Mouse (Mus musculus) skeletal muscle tissue, adult 2 months (tissue): ENCODE measurements at regions not wholly inside any gene's neighbourhood (a gene's known extent, or its start where the extent isn't known, plus 50 kb on each side); places are given as distances from the start of the nearest gene placed in this dataset.
A peak's percentile ranks its signal among the peaks of the same experiment; 100 is the strongest.

Source experiments
- DNase-seq: peaks from one replicate; pipeline ENCODE4 v3.0.0-alpha.2; 2012; ENCODE audit warnings: low read depth, low spot score

DNA sequence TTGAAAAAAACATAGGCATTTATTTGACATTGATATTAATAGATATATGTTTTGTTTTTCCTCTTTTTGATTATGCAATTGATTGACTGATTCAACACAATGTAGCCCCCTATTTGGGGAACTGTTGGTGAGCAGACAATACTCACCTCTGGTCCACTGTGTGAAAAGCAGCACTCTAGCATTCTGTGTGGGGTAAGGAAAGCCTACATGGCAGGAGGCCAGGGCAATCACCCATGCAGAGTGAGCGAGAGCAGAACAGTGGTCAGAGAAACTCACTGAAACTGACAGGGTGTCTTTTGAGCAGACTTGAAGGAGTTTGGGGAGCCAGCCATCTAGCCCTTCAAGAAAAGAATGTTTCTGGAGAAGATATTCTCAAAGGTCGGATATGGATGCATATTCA lies 73.2 kb upstream of the Azi2 start:
- no peak for DNase-seq

DNA sequence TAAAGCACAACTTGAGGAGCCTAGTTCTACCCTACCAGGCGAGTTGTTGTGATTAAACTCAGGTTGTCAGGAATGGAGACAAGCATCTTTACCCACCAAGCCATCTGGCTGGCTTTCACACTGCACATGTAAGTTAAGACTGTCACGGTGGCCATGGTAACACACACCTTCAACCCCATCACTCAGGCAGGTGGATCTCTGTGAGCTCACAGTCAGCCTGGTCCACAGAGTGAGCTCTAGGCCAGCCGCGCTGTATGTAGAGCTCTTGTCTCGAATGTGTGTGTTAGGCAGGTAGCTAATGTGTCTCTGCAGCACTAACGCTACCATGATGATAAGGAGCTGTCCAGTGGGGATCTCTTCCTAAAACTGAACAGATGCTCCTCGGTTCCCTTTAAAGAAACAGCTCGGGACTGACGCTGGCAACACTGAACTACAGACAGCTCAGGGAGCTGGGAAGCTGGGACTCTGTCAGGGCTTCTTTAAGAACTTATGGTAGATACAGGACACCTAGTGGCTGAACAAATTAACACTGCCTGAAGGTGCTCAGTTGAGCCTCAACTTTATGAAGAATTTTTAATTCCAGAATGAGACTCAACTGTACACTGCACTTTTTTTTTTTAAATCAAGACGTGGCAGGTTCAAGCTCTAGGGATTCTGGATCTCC lies 73.8 kb upstream of the Azi2 start:
- peak; percentile 19 for DNase-seq

DNA sequence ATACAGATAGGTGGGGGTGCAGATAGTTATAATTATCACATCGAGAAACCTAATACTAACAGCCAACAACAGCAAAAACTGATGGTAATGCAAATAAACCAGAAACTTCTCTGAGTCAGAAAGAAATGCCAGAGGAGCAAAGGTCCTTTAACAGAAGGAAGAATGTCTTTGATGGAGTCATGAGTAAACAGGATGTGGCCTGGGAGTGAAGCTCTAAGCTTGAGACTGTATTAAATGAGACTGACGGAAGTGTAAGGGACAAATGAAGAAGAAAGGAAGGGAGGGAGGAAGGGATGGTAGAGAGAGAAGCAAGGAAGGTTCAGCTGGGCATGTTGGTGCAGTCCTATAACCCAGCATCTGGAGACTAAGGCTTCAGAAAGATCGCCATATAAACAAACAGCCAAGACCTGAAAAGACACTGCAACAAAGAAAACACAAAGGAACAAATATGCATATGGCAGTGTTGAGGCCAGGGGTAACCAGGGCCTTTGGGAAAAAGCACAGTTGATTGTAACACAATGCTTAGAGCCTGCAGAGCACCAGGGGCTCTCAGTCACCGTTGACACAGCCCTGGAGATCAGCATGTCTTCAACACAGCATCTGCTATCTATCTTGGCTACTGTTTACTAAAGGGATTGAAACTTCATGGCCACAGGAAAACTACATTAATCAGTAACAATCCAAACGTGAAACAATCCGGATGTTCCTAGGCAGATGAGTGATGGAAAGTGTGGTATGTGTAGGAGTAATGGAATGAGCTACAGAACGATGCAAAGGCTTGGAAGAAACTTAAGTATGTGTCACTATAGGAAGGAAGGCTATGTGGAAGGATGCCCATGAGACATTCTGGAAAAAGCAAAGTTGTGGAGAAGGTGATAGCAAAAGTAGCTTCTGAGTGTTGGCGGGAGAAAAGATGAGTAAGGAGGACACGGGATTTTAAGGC lies 77.9 kb upstream of the Azi2 start:
- DNase-seq = no peak

DNA sequence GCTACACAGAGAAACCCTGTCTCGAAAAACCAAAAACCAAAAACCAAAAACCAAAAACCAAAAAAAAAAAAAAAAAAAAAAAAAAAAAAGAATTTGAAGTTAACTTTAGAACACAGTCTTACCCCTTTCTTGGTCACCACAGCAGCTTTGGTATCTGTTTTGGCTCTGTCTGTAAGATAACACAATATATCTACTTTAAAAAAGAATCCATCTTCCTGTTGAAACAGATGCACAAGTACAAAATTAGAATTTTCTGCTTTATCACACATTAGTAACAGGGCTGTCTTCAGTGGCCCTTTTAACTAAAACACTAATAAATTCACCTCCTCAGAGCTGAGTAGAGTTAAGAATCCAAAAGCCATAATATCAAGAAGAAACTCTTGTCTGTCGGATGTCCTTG lies 80.5 kb upstream of the Azi2 start:
- no peak for DNase-seq

DNA sequence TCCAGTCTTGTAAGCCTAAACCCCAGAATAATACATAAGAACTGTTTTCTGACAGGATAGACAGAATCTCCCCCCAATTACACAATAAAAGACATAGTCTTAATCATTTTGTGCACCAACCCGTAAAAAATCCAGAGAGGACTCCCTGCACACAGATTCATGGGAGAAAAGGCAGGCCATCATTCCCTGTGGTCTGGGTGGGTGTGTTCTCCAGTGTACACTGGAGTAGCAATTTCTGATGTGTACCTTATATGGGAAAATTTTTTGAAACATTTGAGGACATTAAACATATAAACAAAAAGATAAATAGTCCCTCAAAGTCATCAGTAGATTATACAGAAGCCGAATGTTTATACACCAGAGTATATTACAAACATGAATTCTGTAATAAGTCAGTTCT lies 83.1 kb upstream of the Azi2 start:
- DNase-seq = no peak

DNA sequence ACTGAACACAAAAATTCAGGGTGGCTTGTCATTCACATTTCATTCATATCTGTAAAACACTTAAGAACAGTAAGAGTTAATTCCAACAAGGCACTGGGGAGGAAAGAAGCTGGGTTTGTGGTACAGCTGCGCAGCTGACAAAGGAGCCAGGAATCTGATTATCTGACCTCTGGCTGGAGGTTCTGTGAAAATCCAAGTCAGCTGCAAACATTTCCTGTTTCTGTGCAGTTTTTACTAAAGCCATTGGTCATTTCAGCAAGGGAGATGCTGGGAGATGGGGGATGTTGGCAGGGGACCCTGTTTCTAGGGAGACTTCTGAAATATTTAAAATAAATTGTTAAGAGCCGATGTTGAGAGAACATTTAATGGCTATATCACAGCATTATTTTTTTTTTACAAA lies 83.6 kb upstream of the Azi2 start:
- DNase-seq = peak; percentile 7

DNA sequence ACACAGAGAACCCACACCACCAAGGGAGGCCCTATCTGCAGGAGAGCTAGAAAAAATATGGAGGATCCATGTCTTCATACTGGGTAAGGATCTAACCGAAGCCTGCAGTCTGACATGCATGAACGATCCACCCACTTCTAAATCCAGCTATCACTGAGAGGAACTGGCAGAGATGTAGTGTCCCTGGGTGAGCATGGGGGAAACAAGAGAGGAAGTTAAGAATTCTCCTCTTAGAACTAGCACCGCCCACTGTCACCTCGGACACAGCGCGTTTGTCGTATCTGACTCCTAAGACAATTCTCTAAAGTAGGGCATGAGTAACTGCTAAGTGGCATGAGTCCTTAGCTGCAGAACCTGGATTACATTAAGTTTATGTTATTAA lies 112.8 kb upstream of the Azi2 start:
- DNase-seq = no peak

DNA sequence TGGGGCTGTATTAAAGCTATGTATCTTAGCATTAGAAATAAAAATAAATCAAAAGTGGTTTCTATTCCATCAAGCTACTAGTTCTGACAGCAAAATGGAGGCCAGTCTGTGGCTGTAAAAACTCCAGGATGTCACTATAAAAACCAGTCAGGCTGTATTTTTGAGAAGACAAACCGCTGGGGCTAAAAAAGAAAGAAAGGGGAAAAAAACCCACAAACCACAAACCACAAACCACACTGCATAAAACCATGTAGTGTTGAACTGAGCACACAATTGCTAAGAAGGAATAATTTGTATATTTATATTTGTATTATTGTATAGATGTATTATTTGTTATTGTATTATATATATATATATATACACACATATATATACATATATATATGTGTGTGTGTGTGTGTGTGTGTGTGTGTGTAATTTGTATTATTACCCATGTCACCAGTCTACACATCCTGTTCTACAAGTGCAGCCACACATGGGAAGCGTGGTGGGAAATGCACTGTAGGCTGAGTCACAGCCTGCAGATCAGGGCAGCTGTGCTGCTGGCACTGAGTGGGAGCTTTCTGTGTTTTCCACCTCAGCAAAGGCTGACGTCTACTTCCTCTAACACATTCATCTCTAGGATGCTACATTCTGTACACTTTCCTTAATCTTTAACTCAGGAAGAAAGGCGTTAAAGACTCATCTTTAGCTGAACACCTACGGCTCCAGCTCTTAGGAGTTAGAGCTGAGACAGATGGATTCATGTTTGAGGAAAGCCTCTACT lies 113.4 kb upstream of the Azi2 start:
- no peak for DNase-seq

DNA sequence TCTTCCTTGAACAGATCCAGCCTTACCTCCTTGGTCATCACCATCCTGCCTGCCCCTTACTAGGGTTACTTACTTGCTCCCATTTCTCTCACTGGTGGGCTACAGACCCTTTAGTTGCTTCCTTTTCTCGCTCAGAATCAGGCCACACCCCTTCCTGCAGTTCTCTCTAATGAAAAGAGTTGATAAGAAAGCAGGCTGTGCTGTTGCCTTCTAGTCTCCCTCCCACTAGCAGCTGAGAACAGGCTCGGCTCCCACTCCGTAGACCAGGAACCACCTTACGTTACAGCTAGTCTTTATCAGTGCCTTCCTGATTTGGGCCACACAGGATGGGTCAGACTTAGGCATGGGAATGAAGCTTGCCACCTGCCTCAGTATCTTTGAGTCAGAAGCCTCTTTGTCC lies 117.3 kb upstream of the Azi2 start:
- no peak for DNase-seq

DNA sequence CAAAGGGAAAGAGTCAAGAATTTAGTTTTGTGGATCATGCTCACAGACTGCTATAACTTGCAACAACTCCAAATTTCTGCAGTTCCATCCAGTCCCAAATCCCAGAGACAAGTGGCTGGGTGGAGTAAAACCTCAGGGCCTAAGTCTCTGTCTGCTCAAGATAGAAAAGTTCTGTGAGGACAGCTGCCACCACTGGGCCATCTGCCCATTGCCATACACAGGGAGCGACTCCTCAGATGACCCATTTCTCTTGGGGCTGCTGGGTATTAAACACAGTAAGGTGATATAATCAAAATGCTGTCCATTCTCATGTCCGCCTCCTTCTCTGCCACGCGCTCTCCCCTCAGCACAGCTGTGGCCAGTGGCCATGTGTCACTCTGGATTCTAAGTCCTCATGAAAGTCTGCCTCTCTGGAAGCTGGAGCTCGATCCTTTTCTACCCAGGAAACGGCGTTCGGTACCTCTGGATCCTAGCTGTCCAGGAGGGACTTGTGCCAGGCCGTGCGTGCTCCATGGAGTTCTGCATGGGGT lies 132.3 kb upstream of the Azi2 start:
- DNase-seq = peak; percentile 42

DNA sequence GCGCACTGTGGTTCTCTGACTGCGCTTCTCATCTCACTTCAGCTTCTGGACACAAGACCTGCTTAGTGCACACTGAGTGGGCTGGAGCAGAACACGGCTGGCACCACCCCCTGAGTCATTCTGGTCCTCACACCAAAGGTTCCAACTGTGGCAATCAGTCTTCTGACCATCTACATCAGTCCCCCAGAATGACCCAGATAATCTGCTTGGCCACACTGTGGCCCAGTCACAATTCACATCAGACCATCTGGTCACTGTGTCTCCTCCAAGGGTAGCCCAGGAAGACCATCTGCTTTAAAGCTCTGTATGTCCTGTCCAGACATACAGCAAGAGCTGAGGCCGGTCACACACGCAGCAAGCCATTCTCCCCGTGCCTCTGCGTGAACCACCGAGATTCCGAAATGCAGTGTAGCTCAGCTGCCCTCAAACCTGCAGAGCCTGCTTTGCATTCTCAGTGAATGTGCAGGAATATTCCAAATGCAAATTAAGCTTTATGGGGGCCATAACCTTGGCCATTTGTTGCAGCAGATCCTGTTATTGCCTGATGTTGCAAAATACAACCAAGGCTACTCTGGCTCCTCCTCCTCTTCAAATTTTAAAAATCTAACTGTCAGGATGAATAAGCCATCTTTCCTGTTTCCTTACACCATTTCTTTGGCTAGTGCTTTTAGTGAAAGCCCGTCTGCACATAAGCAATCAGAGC lies 135.1 kb upstream of the Azi2 start:
- DNase-seq = no peak

DNA sequence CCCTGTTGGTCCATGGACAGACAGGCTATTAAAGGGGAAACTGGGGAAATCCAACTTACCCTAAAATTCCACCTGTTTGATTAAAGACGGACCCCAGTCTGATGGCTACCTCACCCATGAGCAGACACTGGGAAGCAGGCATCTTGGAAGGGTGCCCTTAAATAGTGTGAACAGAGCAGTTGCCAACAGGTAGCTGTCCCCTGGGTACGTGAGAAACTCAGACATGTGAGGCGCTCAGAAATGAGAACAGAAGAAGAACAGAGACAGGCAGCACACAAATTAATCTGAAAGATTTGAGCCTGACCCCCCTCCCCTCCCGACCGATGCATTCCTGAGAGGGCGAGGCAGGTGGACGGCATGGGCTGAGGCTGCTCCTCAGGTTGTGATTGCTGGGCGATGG lies 135.7 kb upstream of the Azi2 start:
- DNase-seq = no peak

DNA sequence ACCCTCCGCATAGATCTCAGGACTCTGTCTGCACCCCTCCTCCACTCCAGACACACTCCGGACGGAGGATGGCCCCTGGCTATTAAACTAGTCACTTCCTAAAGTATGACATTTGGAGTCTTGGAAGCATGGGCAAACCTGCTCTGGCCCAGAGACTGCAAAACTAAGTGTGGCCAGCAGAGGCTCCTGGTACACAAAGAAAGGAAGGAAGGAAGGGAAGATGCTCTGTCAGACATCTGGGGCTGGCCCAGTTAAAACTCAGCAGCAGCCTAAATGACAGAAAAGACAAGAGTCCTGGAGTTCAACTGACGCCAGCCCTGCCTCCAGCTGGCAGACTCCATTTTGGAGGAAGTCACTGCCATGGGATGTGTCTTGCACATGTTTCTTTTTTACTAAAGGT lies 137.3 kb upstream of the Azi2 start:
- no peak for DNase-seq

DNA sequence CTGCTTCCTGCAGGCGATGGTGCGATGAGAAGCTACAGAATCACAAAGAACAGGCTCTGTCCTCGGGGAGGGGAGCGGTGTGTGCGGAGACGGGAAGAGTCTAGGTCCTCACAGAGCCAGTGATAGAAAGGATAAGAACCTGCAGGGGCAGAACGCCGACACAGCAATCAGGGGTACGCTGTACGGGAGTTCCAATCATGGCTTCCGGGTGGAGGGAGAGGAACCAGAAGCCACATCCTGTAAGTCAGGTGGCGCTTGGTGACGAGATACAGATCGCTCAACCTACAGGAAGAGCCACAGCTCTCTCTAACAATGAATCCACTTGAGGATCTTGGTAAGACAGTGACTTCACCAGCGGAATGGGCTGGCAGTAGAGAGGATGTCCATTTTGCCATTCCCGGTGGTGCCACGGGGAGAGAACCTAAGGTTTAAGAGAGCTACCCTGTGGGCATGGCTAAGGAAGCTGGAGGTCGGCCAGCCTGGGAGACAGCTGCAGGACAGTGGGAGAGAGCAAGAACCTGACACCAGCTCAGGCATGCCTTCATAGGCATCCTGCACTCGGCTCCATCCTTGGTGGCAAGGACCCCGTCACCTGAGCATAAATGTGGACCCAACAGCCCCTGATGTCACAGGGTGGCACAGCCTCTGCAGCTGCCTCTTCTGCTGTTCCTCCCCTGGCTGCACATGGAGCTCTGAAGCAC lies 137.9 kb upstream of the Azi2 start:
- DNase-seq = no peak

DNA sequence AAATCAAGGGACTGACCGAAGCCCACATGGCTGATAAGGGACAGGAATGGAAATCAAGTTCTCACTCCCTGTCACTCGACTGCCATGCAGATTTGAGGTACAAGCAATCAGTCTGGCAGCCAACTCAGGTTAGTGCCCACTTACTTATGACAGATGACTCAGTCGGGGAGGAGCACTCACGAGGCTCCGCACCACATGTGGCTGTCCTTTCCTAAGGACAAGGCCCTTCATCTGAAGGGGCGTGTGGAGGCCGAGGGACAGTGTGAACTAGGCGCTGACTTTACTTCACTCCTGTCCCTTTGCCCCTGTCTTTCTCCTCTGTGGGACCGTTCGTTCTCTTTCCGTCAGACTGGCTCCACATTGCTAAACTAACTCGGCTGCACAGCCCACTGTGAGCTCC lies 139.7 kb upstream of the Azi2 start:
- DNase-seq = no peak

DNA sequence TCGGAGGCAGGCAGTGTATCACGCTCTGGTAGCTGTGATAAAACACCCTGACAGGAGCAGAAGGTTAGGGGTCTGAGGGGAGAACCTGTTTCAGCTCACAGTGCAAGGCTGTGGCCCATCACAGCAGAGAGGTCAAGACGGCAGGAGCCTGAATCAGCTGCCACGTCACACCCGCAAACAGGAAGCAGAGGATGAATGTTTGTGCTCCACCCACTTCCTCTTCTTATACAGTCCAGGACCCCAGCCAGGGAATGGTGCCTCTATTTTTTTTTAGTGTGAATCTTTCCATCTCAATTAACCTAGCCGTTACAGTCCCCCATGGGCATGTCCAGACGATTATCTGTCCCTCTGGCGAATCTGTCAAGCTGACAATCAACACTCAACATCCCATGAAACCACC lies 143.8 kb upstream of the Azi2 start:
- no peak for DNase-seq

DNA sequence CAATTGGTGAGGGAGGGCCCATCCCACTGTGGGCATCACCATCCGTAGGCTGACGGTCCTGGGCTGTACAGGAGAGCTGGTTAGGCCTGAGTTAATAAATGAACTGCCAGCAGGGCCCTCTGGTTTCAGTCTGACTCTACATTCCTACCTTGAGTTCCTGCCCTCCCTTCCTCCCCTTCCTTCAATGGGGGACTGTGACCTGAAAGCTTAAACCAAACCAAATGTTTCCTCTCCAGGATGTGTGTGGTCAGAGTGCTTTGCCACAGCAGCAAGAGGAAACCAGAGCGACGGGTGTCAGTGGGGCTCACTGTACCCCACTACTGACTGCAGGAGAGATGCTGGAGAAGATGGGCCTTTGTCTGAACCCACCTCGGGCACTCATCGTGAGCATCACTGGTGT lies 147.7 kb upstream of the Azi2 start:
- no peak for DNase-seq

DNA sequence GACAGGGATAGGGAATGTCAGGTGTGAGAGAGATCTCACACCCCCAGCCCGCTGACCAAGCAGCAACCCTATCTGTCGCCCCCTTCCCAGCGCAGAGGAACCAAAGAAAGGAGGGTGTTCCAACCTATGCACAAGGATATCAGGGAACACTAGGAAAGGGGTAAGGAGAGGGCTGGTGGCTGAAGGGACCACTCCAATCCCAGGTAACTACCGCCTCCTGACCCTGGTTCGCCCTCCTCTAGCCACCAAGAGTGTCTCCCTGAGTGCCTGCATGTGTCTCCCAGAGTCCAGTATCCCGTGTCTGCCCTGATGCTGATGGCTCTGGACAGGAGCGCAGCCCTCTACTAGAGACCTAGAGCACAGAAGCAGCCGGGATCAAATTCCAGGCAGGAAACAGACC lies 167.1 kb upstream of the Azi2 start:
- DNase-seq = no peak

DNA sequence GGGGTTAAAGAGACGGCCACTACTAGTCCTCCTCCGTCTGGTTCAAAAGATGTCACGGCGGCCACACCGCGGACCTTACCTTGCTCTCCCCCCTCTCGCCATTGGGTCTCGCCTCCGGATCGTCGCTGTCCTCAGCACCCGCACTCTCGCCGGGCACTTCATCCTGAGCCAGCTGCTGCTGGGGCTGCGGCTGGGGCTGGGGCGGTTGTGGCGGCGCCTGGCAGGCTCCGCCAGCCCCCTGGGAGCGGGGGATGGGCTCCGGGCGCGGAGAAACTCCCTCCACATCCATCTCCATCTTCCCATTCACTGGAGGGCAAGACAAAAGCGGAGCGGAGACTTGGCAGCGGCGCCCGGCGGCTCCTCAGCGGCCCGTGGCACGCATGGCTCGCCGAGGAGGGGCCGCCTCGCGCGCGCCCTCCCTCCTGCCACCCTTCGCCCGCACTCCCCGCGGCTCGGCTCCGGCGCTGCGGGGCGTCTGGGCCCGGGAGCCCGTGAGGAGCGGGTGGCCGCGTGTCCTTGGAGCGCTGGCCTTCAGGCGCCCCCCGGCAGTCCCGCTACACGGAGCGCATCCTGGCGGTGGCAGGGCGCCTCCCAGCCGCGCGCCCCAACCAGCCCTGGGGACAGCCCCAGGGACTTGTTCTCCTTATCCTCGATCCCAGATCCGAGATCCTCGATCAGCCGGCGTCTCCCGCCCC lies 167.8 kb upstream of the Azi2 start:
- no peak for DNase-seq

DNA sequence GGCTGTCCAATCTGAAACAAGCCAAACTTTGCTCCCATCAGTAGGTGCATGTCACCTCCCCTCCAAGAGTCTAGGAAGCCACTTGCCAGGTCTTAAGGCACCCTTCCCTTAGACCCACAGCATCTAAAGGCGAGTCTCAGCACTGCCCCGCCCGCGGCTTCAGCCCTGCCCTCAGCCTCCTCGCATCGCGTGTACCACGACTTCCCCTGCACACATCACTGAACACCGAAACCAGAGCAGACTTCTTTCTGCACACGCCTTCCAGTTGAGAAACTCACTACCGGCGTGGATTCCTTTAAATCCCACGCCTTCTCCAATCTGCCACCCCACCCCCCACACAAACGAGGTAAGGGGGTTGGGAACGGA lies 168.3 kb upstream of the Azi2 start:
- DNase-seq = no peak

DNA sequence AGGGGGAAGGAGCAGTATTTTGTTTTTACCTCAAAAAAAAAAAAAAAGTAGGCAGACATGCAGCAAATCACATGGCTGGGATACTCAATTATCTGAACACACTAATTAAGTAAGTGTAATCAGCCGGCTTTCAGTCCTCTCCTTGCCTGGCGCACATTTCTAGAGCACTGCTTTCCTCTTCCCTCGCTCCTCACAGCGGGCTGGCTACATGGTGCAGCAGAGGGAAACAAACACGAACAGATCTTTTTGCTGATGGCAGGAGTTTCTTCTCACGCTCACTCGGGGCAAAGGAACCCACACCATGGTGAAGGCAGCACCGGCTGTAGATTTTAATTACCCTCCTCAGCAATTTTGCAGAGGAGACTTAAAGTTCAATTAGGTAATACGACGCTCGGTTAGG lies 169.7 kb upstream of the Azi2 start:
- DNase-seq = no peak
